Mouse (Mus musculus): ENCODE measurements around the gene Csf3.
"Not testable (repeated sequence)": the region's sequence is repeated elsewhere in the genome, so short reads cannot be mapped to it uniquely, and the experiment has no call there.

Gene Csf3

GRCm38 (mm10) chr11:98729119-98729588 is 28.1 kb downstream of the Csf3 start, which contains the start of gene Med24:
Gene Med24, minus strand, starts transcription at chr11:98729435.
- peak; percentile 86 for DNase-seq (ENCODE audit: low read depth, low spot score)

GRCm38 (mm10) chr11:98730727-98731126 is 29.7 kb downstream of the Csf3 start:
- DNase-seq (ENCODE audit: low read depth, low spot score), result no peak

- DNase-seq (ENCODE audit: low read depth, low spot score), result no peak
Observed at GRCm38 (mm10) chr11:98731134-98731533, 30.1 kb downstream of the Csf3 start.

- DNase-seq (ENCODE audit: low read depth, low spot score), result no peak
Observed at GRCm38 (mm10) chr11:98734020-98734419, 33.0 kb downstream of the Csf3 start.

GRCm38 (mm10) chr11:98735111-98735510 is 34.0 kb downstream of the Csf3 start:
- no peak for DNase-seq (ENCODE audit: low read depth, low spot score)

GRCm38 (mm10) chr11:98736176-98736575 is 35.1 kb downstream of the Csf3 start:
- DNase-seq (ENCODE audit: low read depth, low spot score), result no peak

- DNase-seq (ENCODE audit: low read depth, low spot score), result not testable (repeated sequence)
Observed at GRCm38 (mm10) chr11:98737220-98737619, 36.2 kb downstream of the Csf3 start.

- no peak for DNase-seq (ENCODE audit: low read depth, low spot score)
Observed at GRCm38 (mm10) chr11:98738428-98738911, 37.4 kb downstream of the Csf3 start.

- no peak for DNase-seq (ENCODE audit: low read depth, low spot score)
Observed at GRCm38 (mm10) chr11:98738925-98739324, 37.9 kb downstream of the Csf3 start.

GRCm38 (mm10) chr11:98740026-98740392 is 38.9 kb downstream of the Csf3 start:
- DNase-seq (ENCODE audit: low read depth, low spot score), result no peak

GRCm38 (mm10) chr11:98740393-98741050 is 39.5 kb downstream of the Csf3 start, which contains the start of gene Thra:
Gene Thra, plus strand, starts transcription at chr11:98740638.
- no peak for DNase-seq (ENCODE audit: low read depth, low spot score)

- no peak for DNase-seq (ENCODE audit: low read depth, low spot score)
Observed at GRCm38 (mm10) chr11:98741051-98741620, 40.1 kb downstream of the Csf3 start.

GRCm38 (mm10) chr11:98741622-98742396 is 40.7 kb downstream of the Csf3 start:
- DNase-seq (ENCODE audit: low read depth, low spot score), result no peak

GRCm38 (mm10) chr11:98742397-98743291 is 41.6 kb downstream of the Csf3 start:
- no peak for DNase-seq (ENCODE audit: low read depth, low spot score)

- DNase-seq (ENCODE audit: low read depth, low spot score), result no peak
Observed at GRCm38 (mm10) chr11:98743655-98744345, 42.7 kb downstream of the Csf3 start.

- no peak for DNase-seq (ENCODE audit: low read depth, low spot score)
Observed at GRCm38 (mm10) chr11:98744456-98745019, 43.5 kb downstream of the Csf3 start.

- peak; percentile 42 for DNase-seq (ENCODE audit: low read depth, low spot score)
Observed at GRCm38 (mm10) chr11:98745932-98746853, 45.1 kb downstream of the Csf3 start.

- DNase-seq (ENCODE audit: low read depth, low spot score), result peak; percentile 96
Observed at GRCm38 (mm10) chr11:98746855-98747693, 46.0 kb downstream of the Csf3 start.

Measured in skeletal muscle tissue, adult 2 months (tissue).